Mouse (Mus musculus) midbrain, embryonic 16.5 days (tissue): ENCODE data around the gene Chuk. TPM values are rescaled to one million over a fixed set of nuclear protein-coding genes. Genes with fewer than 3 reads are reported as not detected.

Experiments
- ATAC-seq: fragments of 200-750 bp; cut with Nextera tagmentation; 2 replicates; pipeline ENCODE4 v1.8.0; 2017; ENCODE audit warnings: moderate TSS enrichment
- H3K27ac ChIP-seq: fragments of 300-500 bp; sonication (generic); 2 replicates; pipeline ENCODE4 v1.5.1; 2014; ENCODE audit warnings: mild to moderate bottlenecking, low read length, mixed read lengths
- H3K27me3 ChIP-seq: fragments of 300-500 bp; sonication (generic); 2 replicates; pipeline ENCODE4 v1.6.1; 2014; ENCODE audit warnings: low read depth, low read length, mixed read lengths; ENCODE audit not compliant: control insufficient read depth, insufficient read depth
- H3K36me3 ChIP-seq: fragments of 300-500 bp; sonication (generic); 2 replicates; pipeline ENCODE4 v1.6.1; 2014; ENCODE audit warnings: mild to moderate bottlenecking, low read length, moderate library complexity, mixed read lengths; ENCODE audit not compliant: control insufficient read depth, insufficient read depth
- H3K4me1 ChIP-seq: fragments of 300-500 bp; sonication (generic); 2 replicates; pipeline ENCODE4 v1.6.1; 2014; ENCODE audit warnings: mild to moderate bottlenecking, low read length, mixed read lengths; ENCODE audit not compliant: control insufficient read depth, insufficient read depth
- H3K4me2 ChIP-seq: fragments of 300-500 bp; sonication (generic); 2 replicates; pipeline ENCODE4 v1.6.1; 2014; ENCODE audit warnings: mild to moderate bottlenecking, low read length, mixed read lengths
- H3K4me3 ChIP-seq: fragments of 300-500 bp; sonication (generic); 2 replicates; pipeline ENCODE4 v1.5.1; 2014; ENCODE audit warnings: low read depth, mild to moderate bottlenecking, low read length, moderate library complexity, mixed read lengths
- H3K9ac ChIP-seq: fragments of 300-500 bp; sonication (generic); 2 replicates; pipeline ENCODE4 v1.6.1; 2014; ENCODE audit warnings: low read depth, low read length, mixed read lengths
- H3K9me3 ChIP-seq: fragments of 300-500 bp; sonication (generic); replicated peaks from 2 replicates; pipeline ENCODE4 v1.6.1; 2014; ENCODE audit warnings: mild to moderate bottlenecking, low read length, mixed read lengths; ENCODE audit not compliant: control insufficient read depth, poor library complexity, severe bottlenecking
- WGBS: fragments of 180-500 bp; shearing (Covaris S2); extraction: QIAGEN DNeasy Blood & Tissue Kit; methylation state at CpG from one replicate; pipeline ENCODE4 v1.1.7; 2014; 5-methylcytosine and 5-hydroxymethylcytosine counted together
- polyA plus RNA-seq: library from polyadenylated mRNA; unstranded; fragments of >200 nt; fragmentation: Nextera tagmentation; extraction: Ambion mirVana; gene quantifications from 2 replicates; pipeline ENCODE4 v1.2.1, GENCODE M21; 2015

The Chuk gene
- polyA plus RNA-seq, 1 experiment from 2014 or later: 65.8 TPM

DNA sequence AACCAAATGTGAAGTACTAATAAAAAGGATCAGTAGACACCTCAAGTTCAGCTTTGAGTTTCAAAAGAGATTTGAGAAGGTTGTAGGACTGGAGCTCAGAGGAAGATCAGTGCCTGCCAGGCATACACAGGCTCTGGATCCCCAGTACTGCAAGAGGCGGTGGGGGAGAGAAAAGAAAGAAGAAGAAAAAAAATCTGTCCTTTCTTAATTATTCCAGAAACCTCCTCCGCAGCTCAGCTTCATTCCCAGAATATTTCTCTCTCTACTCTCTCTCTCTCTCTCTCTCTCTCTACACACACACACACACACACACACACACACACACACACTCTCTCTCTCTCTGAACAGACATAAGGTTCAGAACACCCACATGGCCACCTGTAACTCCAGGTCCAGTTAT is 27.3 kb downstream of the Chuk start:
- Histone ChIP-seq H3K4me3 (no peak overlapping the region), H3K4me1 (no peaks in the 10 kb centered on the region), H3K9me3 (no peaks in the 10 kb centered on the region), H3K4me2 (no peak overlapping the region), H3K27me3 (no peaks in the 10 kb centered on the region), H3K27ac (no peak overlapping the region), H3K9ac (no peak overlapping the region), H3K36me3 (peaks cover 15% of the 10 kb centered on the region)
- no peak for ATAC-seq
- WGBS: 90% methylated on average over 2 of the region's 2 CpGs

- Histone ChIP-seq H3K27me3 (no peaks in the 10 kb centered on the region), H3K9ac (no peak overlapping the region), H3K27ac (no peak overlapping the region), H3K4me1 (no peaks in the 10 kb centered on the region), H3K4me2 (no peak overlapping the region), H3K9me3 (no peaks in the 10 kb centered on the region), H3K4me3 (no peak overlapping the region), H3K36me3 (peaks cover 16% of the 10 kb centered on the region)
- WGBS: 91% methylated on average over 4 of the region's 4 CpGs
- ATAC-seq: no peak
These were observed 30.3 kb downstream of the Chuk start for GRCm38 (mm10) chr19:44077024-44077423.

GRCm38 (mm10) chr19:44076457-44076856 is 30.8 kb downstream of the Chuk start:
- 94% methylated on average over 9 of the region's 9 CpGs for WGBS

GRCm38 (mm10) chr19:44074986-44075385 is 32.3 kb downstream of the Chuk start:
- H3K9ac ChIP-seq: no peak overlapping the region
- no peak for ATAC-seq
- no peak overlapping the region for H3K4me2 ChIP-seq
- no peaks in the 10 kb centered on the region for H3K27me3 ChIP-seq
- WGBS: 89% methylated on average over 11 of the region's 11 CpGs
- no peak overlapping the region for H3K27ac ChIP-seq
- no peaks in the 10 kb centered on the region for H3K4me1 ChIP-seq
- no peaks in the 10 kb centered on the region for H3K9me3 ChIP-seq
- H3K4me3 ChIP-seq: no peak overlapping the region
- H3K36me3 ChIP-seq: peaks cover 12% of the 10 kb centered on the region

More at GRCm38 (mm10) chr19:44076457-44076856, 30.8 kb downstream of the Chuk start:
- Histone ChIP-seq H3K9ac (no peak overlapping the region), H3K27ac (no peak overlapping the region), H3K27me3 (no peaks in the 10 kb centered on the region), H3K36me3 (peaks cover 16% of the 10 kb centered on the region), H3K9me3 (no peaks in the 10 kb centered on the region), H3K4me2 (no peak overlapping the region), H3K4me1 (no peaks in the 10 kb centered on the region), H3K4me3 (no peak overlapping the region)
- no peak for ATAC-seq

- H3K9me3 ChIP-seq: no peaks in the 10 kb centered on the region
- peaks cover 15% of the 10 kb centered on the region for H3K4me1 ChIP-seq
- no peak for ATAC-seq
- H3K9ac ChIP-seq: no peak overlapping the region
- no peaks in the 10 kb centered on the region for H3K27me3 ChIP-seq
- H3K27ac ChIP-seq: no peak overlapping the region
- peaks cover 5% of the 10 kb centered on the region for H3K36me3 ChIP-seq
- WGBS: 69% methylated on average over 5 of the region's 5 CpGs
- no peak overlapping the region for H3K4me2 ChIP-seq
- no peak overlapping the region for H3K4me3 ChIP-seq
These were observed 36.1 kb downstream of the Chuk start for GRCm38 (mm10) chr19:44071166-44071565.

- Histone ChIP-seq H3K4me1 (peaks cover 15% of the 10 kb centered on the region), H3K36me3 (peaks cover 2% of the 10 kb centered on the region), H3K4me2 (peak overlapping the region; percentile 87), H3K27ac (peak overlapping the region; percentile 81), H3K9me3 (no peaks in the 10 kb centered on the region), H3K4me3 (peak overlapping the region; percentile 86), H3K27me3 (no peaks in the 10 kb centered on the region), H3K9ac (peak overlapping the region; percentile 86)
- 9% methylated on average over 4 of the region's 4 CpGs for WGBS
- ATAC-seq: no peak
These were observed 37.4 kb downstream of the Chuk start for GRCm38 (mm10) chr19:44069914-44070232.

GRCm38 (mm10) chr19:44069121-44069913 is 38.0 kb downstream of the Chuk start, which contains the start of gene Erlin1:
Gene Erlin1, minus strand, starts transcription at chr19:44069785.
- Histone ChIP-seq H3K9me3 (no peaks in the 10 kb centered on the region), H3K4me1 (peaks cover 15% of the 10 kb centered on the region), H3K36me3 (no peaks in the 10 kb centered on the region), H3K27me3 (no peaks in the 10 kb centered on the region), H3K27ac (peak within 1 kb of the TSS; percentile 81), H3K4me2 (peak within 1 kb of the TSS; percentile 87), H3K4me3 (peak within 1 kb of the TSS; percentile 86), H3K9ac (peak within 1 kb of the TSS; percentile 86)
- under 1% methylated on average over 73 of the region's 75 CpGs for WGBS
- peak; percentile 96 for ATAC-seq

GRCm38 (mm10) chr19:44068232-44068631 is 39.0 kb downstream of the Chuk start:
- no peaks in the 10 kb centered on the region for H3K9me3 ChIP-seq
- no peaks in the 10 kb centered on the region for H3K36me3 ChIP-seq
- 86% methylated on average over 4 of the region's 4 CpGs for WGBS
- no peak for ATAC-seq
- H3K4me1 ChIP-seq: peaks cover 15% of the 10 kb centered on the region
- H3K27ac ChIP-seq: no peak overlapping the region
- peak overlapping the region; percentile 86; the same call in 1 of the 2 replicates for H3K4me3 ChIP-seq
- no peak overlapping the region for H3K9ac ChIP-seq
- H3K27me3 ChIP-seq: no peaks in the 10 kb centered on the region
- H3K4me2 ChIP-seq: peak overlapping the region; percentile 87

- WGBS: 85% methylated on average over 9 of the region's 9 CpGs
- peaks cover 15% of the 10 kb centered on the region for H3K4me1 ChIP-seq
- no peaks in the 10 kb centered on the region for H3K27me3 ChIP-seq
- 0 out of 2 replicates have a peak, but pooled peaks cover 2% of the 10 kb centered on the region for H3K36me3 ChIP-seq
- no peaks in the 10 kb centered on the region for H3K9me3 ChIP-seq
- H3K4me2 ChIP-seq: no peak overlapping the region
- no peak overlapping the region for H3K27ac ChIP-seq
- H3K9ac ChIP-seq: no peak overlapping the region
- no peak overlapping the region for H3K4me3 ChIP-seq
- ATAC-seq: no peak
These were observed 39.8 kb downstream of the Chuk start for GRCm38 (mm10) chr19:44067323-44068049.
